Mouse (Mus musculus): ENCODE measurements around the gene Zdhhc22. TPM values are rescaled to one million over a fixed set of nuclear protein-coding genes. Genes with fewer than 3 reads are reported as not detected.

Gene Zdhhc22
- polyA plus RNA-seq, 1 experiment, result 29.3 TPM

DNA sequence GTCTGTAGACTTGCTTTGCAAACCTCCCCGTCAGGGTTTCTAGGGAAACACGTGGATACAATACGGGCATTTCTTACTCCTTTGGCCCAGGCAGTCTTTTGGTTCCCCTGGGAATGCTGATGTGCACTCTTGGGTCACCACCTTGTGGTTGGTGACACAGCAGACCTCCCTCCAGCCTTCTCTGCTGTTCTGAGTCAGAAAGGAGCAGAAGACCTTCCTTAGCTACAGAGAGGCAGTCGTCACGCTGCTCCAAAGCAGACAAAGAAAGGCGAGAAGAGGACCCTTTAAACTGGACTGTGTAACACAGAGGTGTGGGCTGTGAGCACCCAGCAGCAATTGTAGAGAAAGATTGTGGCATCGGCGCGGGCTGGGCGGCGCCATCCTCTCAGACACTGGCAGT is 49.1 kb downstream of the Zdhhc22 start:
- Histone ChIP-seq H3K4me3 (replicated peaks; ENCODE audit: insufficient read depth, low read depth, low read length) (no peak overlapping the region), H3K4me1 (ENCODE audit: control insufficient read depth, insufficient read depth, low read length) (peaks cover 7% of the 10 kb centered on the region; the same call in 1 of the 2 replicates), H3K27ac (ENCODE audit: insufficient read depth, low read length) (no peak overlapping the region), H3K27me3 (ENCODE audit: control insufficient read depth, insufficient read depth, low read length) (no peaks in the 10 kb centered on the region)
- WGBS, result 40% methylated on average over 11 of the region's 11 CpGs
- no peak for TF ChIP-seq POLR2A (IDR thresholded peaks at IDR 0.05; ENCODE audit: borderline replicate concordance, insufficient read depth, low read length)
- no peak for TF ChIP-seq CTCF (IDR thresholded peaks at IDR 0.05; ENCODE audit: borderline replicate concordance, insufficient read depth, low read depth, low read length)
- no peak for DNase-seq

- no peak for DNase-seq
- WGBS, result 79% methylated on average over 9 of the region's 9 CpGs
- Histone ChIP-seq H3K27ac (ENCODE audit: insufficient read depth, low read length) (no peak overlapping the region), H3K4me3 (replicated peaks; ENCODE audit: insufficient read depth, low read depth, low read length) (no peak overlapping the region), H3K4me1 (ENCODE audit: control insufficient read depth, insufficient read depth, low read length) (no peaks in the 10 kb centered on the region; the same call in 1 of the 2 replicates), H3K27me3 (ENCODE audit: control insufficient read depth, insufficient read depth, low read length) (no peaks in the 10 kb centered on the region)
- TF ChIP-seq POLR2A (IDR thresholded peaks at IDR 0.05; ENCODE audit: borderline replicate concordance, insufficient read depth, low read length) (no peak), CTCF (IDR thresholded peaks at IDR 0.05; ENCODE audit: borderline replicate concordance, insufficient read depth, low read depth, low read length) (no peak)
Measured at GRCm38 (mm10) chr12:86938571-86938970, 51.7 kb downstream of the Zdhhc22 start.

DNA sequence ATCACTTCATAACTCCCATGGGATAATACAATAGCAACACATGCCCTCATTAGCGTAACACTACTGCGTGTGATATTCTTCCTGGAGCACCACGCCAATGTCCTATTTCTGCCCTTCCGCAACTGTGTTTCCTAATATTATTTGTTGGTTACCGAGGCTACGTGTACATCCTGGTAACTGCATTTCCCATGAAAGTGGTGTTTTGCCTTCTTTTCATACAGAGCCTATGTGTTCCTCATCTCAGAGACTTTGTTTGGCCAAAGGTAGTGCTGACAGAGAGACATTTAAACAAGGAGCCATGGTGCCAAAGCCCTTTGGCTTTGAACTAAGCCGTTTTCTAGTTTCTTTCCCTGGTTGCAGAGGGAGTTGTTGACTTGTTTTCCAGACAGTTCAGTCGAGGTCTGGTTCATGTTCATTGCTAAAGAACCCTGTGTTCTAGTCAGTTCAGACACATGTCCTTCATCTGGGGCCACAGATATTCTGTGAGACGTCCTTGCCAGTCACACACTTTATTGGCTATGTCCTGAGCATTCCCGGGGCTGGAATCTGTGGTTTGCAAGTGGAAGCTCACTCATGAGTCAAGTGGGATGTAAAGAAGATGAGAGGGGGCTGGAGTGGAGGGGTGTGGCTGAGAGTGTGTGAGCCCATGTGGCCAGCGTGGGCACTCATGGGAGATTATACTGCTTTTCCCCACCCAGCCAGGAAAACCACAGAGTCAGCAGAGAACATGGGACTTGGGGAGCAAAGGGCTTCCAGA is 53.5 kb downstream of the Zdhhc22 start:
- Histone ChIP-seq H3K4me1 (ENCODE audit: control insufficient read depth, insufficient read depth, low read length) (no peaks in the 10 kb centered on the region), H3K27ac (ENCODE audit: insufficient read depth, low read length) (no peak overlapping the region), H3K27me3 (ENCODE audit: control insufficient read depth, insufficient read depth, low read length) (no peaks in the 10 kb centered on the region), H3K4me3 (replicated peaks; ENCODE audit: insufficient read depth, low read depth, low read length) (no peak overlapping the region)
- 87% methylated on average over 11 of the region's 11 CpGs for WGBS
- no peak for TF ChIP-seq POLR2A (IDR thresholded peaks at IDR 0.05; ENCODE audit: borderline replicate concordance, insufficient read depth, low read length)
- no peak for TF ChIP-seq CTCF (IDR thresholded peaks at IDR 0.05; ENCODE audit: borderline replicate concordance, insufficient read depth, low read depth, low read length)
- DNase-seq, result no peak

- Histone ChIP-seq H3K4me1 (ENCODE audit: control insufficient read depth, insufficient read depth, low read length) (no peaks in the 10 kb centered on the region), H3K27ac (ENCODE audit: insufficient read depth, low read length) (no peak overlapping the region), H3K27me3 (ENCODE audit: control insufficient read depth, insufficient read depth, low read length) (no peaks in the 10 kb centered on the region), H3K4me3 (replicated peaks; ENCODE audit: insufficient read depth, low read depth, low read length) (no peak overlapping the region)
- TF ChIP-seq POLR2A (IDR thresholded peaks at IDR 0.05; ENCODE audit: borderline replicate concordance, insufficient read depth, low read length), result no peak
- TF ChIP-seq CTCF (IDR thresholded peaks at IDR 0.05; ENCODE audit: borderline replicate concordance, insufficient read depth, low read depth, low read length), result no peak
- no peak for DNase-seq
- WGBS, result 55% methylated on average over 8 of the region's 8 CpGs
Measured at GRCm38 (mm10) chr12:86935692-86936282, 54.4 kb downstream of the Zdhhc22 start.

- WGBS, result 89% methylated on average over 1 of the region's 1 CpGs
- Histone ChIP-seq H3K27ac (ENCODE audit: insufficient read depth, low read length) (no peak overlapping the region), H3K27me3 (ENCODE audit: control insufficient read depth, insufficient read depth, low read length) (no peaks in the 10 kb centered on the region), H3K4me3 (replicated peaks; ENCODE audit: insufficient read depth, low read depth, low read length) (no peak overlapping the region), H3K4me1 (ENCODE audit: control insufficient read depth, insufficient read depth, low read length) (no peaks in the 10 kb centered on the region)
- DNase-seq, result no peak
- TF ChIP-seq POLR2A (IDR thresholded peaks at IDR 0.05; ENCODE audit: borderline replicate concordance, insufficient read depth, low read length), result no peak
- no peak for TF ChIP-seq CTCF (IDR thresholded peaks at IDR 0.05; ENCODE audit: borderline replicate concordance, insufficient read depth, low read depth, low read length)
Measured at GRCm38 (mm10) chr12:86934748-86935147, 55.5 kb downstream of the Zdhhc22 start.

GRCm38 (mm10) chr12:86932575-86932952 is 57.7 kb downstream of the Zdhhc22 start:
- Histone ChIP-seq H3K27me3 (ENCODE audit: control insufficient read depth, insufficient read depth, low read length) (no peaks in the 10 kb centered on the region), H3K4me1 (ENCODE audit: control insufficient read depth, insufficient read depth, low read length) (no peaks in the 10 kb centered on the region), H3K4me3 (replicated peaks; ENCODE audit: insufficient read depth, low read depth, low read length) (no peak overlapping the region), H3K27ac (ENCODE audit: insufficient read depth, low read length) (no peak overlapping the region; the same call in 1 of the 2 replicates)
- no peak for DNase-seq
- 74% methylated on average over 6 of the region's 6 CpGs for WGBS
- TF ChIP-seq POLR2A (IDR thresholded peaks at IDR 0.05; ENCODE audit: borderline replicate concordance, insufficient read depth, low read length) (no peak), CTCF (IDR thresholded peaks at IDR 0.05; ENCODE audit: borderline replicate concordance, insufficient read depth, low read depth, low read length) (no peak)

DNA sequence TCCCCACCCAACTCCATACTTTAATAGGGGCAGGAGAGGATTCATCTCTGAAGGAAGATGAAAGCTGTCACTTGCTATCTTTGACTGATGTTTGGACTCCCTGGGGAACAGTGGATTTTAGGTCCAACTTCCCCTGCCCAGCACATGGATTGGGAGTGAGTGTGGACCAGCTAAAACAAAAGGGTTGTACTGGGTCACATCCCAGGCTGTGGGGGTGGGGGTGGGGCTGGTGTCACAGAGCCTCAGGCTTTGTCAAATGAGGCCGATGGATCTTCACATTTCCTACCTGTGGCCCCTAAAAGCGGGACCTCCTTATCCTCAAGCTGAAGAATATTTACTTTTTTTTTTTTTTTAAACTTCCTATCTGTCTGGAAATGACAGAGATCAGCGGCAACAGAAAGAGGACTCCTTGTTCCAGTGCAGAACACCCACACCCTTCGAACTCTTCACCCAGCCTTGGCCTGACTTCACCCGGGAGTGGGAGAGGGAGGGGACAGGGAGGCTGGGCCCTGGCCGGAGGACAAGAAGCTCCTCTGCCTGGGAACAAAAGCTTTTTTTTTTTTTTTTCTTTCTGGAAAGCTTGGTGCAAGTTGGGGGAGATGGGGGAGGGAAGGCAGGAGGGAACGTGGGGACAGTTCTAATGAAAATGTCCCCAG is 58.2 kb downstream of the Zdhhc22 start:
- Histone ChIP-seq H3K4me3 (replicated peaks; ENCODE audit: insufficient read depth, low read depth, low read length) (no peak overlapping the region), H3K4me1 (ENCODE audit: control insufficient read depth, insufficient read depth, low read length) (no peaks in the 10 kb centered on the region), H3K27ac (ENCODE audit: insufficient read depth, low read length) (peak overlapping the region; percentile 81; the same call in 1 of the 2 replicates), H3K27me3 (ENCODE audit: control insufficient read depth, insufficient read depth, low read length) (no peaks in the 10 kb centered on the region)
- 50% methylated on average over 7 of the region's 7 CpGs for WGBS
- DNase-seq, result peak in 1 of 2 experiments; percentile 52
- no peak for TF ChIP-seq POLR2A (IDR thresholded peaks at IDR 0.05; ENCODE audit: borderline replicate concordance, insufficient read depth, low read length)
- no peak for TF ChIP-seq CTCF (IDR thresholded peaks at IDR 0.05; ENCODE audit: borderline replicate concordance, insufficient read depth, low read depth, low read length)

All from cerebellum, adult 2 months (tissue).